Mouse (Mus musculus): Measurements from ENCODE around the gene Rita1. TPM values are rescaled to one million over a fixed set of nuclear protein-coding genes. Genes with fewer than 3 reads are reported as not detected.
A peak's percentile ranks its signal among the peaks of the same experiment; 100 is the strongest.

Gene Rita1
- total and polyA plus RNA-seq, 3 experiments: 8.4 to 42.4 (median 9.5) TPM

DNA sequence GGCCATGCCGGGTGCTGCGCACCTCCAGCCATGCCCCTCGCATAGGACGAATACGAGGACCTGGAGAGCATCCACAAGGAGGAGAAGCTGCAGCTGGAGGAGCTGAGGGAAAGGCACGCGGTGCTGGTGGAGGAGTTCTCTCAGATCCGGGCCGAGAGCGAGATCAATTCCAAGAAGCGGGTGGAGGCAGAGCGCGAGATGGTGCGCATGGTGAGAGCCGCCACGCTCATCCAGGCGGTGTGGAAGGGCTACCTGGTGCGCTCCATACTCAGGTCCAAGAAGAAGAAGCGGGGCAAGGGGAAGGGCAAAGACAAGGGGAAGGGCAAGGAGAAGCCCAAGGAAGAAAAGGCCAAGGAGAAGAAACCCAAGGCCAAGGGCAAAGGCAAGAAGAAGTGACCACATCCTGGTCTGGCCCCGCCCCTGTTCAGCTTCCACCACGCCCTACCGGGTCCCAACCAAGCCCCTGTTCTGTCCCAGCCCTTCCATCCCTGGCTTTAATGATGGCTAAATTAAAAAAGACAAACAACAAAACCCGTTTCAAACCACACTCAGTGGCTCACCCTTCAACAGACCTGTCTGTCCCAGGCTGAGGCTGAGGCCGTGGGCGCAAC is 5.7 kb downstream of the Rita1 start:
- ATAC-seq (ENCODE audit: extremely low read depth, insufficient number of reproducible peaks, low FRiP score, poor library complexity, severe bottlenecking) (no peak), DNase-seq (ENCODE audit: low spot score) (no peak)
- H3K4me1 ChIP-seq (ENCODE audit: insufficient read depth, low read depth, low read length): peaks cover 51% of the 10 kb centered on the region
- no peaks in the 10 kb centered on the region for H3K27me3 ChIP-seq (ENCODE audit: insufficient read depth, low read length)
- H3K9me3 ChIP-seq (replicated peaks): no peaks in the 10 kb centered on the region
- H3K4me3 ChIP-seq (ENCODE audit: low read depth, low read length): no peak overlapping the region; the same call in 1 of the 2 replicates
- TF ChIP-seq POLR2AphosphoS5 (IDR thresholded peaks at IDR 0.05; ENCODE audit: insufficient replicate concordance, low read depth, low read length): no peak
- no peak for TF ChIP-seq GATA2 (IDR thresholded peaks at IDR 0.05; ENCODE audit: borderline replicate concordance, low read depth, low read length)
- no peak for TF ChIP-seq TAL1 (conservative IDR thresholded peaks at IDR 0.05; ENCODE audit: low read depth, low read length)
- TF ChIP-seq CTCF (IDR thresholded peaks at IDR 0.05; ENCODE audit: low read depth, low read length): no peak
- TF ChIP-seq GATA1 (IDR thresholded peaks at IDR 0.05; ENCODE audit: borderline replicate concordance, low read length): no peak
- H3K36me3 ChIP-seq (replicated peaks): peaks cover 69% of the 10 kb centered on the region

DNA sequence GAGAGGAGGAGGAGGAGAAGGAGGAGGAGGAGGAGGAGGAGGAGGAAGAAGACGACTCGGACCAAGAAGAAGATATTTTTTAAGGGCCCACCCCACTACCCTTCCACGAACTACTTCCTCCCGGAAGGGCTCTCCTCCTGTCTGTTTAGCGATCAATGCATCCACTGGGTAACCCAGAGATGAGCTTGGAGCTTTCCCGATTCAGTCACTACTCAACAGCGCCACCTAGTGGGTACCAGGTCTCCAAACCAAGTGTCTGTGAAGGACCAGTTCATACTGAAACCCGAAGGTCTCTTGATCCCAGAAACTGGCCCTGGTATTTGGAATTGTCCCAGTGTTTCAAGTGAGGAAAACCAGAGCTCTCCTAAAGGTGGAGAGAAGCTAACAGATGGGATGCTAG is 6.7 kb downstream of the Rita1 start:
- H3K4me3 ChIP-seq (ENCODE audit: low read depth, low read length): no peak overlapping the region; the same call in 1 of the 2 replicates

GRCm38 (mm10) chr5:120605241-120605661 is 7.1 kb downstream of the Rita1 start:
- Histone ChIP-seq H3K4me3 (ENCODE audit: low read depth, low read length) (peak overlapping the region; percentile 43; the same call in 1 of the 2 replicates), H3K9me3 (replicated peaks) (no peaks in the 10 kb centered on the region), H3K27me3 (ENCODE audit: insufficient read depth, low read length) (no peaks in the 10 kb centered on the region), H3K4me1 (ENCODE audit: insufficient read depth, low read depth, low read length) (peaks cover 56% of the 10 kb centered on the region), H3K36me3 (replicated peaks) (peaks cover 63% of the 10 kb centered on the region)
- ATAC-seq (ENCODE audit: extremely low read depth, insufficient number of reproducible peaks, low FRiP score, poor library complexity, severe bottlenecking) (no peak), DNase-seq (ENCODE audit: low spot score) (no peak)
- TF ChIP-seq GATA1 (IDR thresholded peaks at IDR 0.05; ENCODE audit: borderline replicate concordance, low read length) (no peak), TAL1 (conservative IDR thresholded peaks at IDR 0.05; ENCODE audit: low read depth, low read length) (no peak), GATA2 (IDR thresholded peaks at IDR 0.05; ENCODE audit: borderline replicate concordance, low read depth, low read length) (no peak), CTCF (IDR thresholded peaks at IDR 0.05; ENCODE audit: low read depth, low read length) (no peak), POLR2AphosphoS5 (IDR thresholded peaks at IDR 0.05; ENCODE audit: insufficient replicate concordance, low read depth, low read length) (no peak)

More for the DNA sequence above, 6.7 kb downstream of the Rita1 start:
- Histone ChIP-seq H3K9me3 (replicated peaks) (no peaks in the 10 kb centered on the region), H3K4me1 (ENCODE audit: insufficient read depth, low read depth, low read length) (peaks cover 51% of the 10 kb centered on the region), H3K27me3 (ENCODE audit: insufficient read depth, low read length) (no peaks in the 10 kb centered on the region), H3K36me3 (replicated peaks) (peaks cover 64% of the 10 kb centered on the region)
- TF ChIP-seq CTCF (IDR thresholded peaks at IDR 0.05; ENCODE audit: low read depth, low read length) (peak; percentile 64), GATA1 (IDR thresholded peaks at IDR 0.05; ENCODE audit: borderline replicate concordance, low read length) (no peak)
- peak; percentile 79 for DNase-seq (ENCODE audit: low spot score)
- ATAC-seq (ENCODE audit: extremely low read depth, insufficient number of reproducible peaks, low FRiP score, poor library complexity, severe bottlenecking): peak; percentile 55

DNA sequence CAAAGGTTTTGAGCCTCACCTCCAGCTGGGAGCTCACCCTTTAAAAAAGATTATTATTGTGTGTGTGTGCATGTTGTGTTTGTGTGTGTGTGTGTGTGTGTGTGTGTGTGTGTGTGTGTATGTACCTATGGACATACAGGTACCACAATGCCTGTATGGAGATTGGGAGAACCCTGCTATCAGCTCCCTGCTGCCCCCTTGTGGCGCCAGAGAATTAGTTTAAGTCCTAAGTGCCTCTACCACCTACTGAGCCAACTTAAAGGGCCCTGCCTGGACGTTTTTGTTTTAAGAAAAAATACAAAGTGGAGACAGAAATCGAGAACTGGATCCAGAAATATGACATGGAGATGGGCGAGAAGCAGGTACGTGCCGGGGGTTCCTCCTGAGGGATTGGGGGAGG is 7.5 kb downstream of the Rita1 start:
- peak; percentile 34 for DNase-seq (ENCODE audit: low spot score)
- H3K36me3 ChIP-seq (replicated peaks): peaks cover 59% of the 10 kb centered on the region

GRCm38 (mm10) chr5:120603515-120603914 is 8.9 kb downstream of the Rita1 start:
- ATAC-seq (ENCODE audit: extremely low read depth, insufficient number of reproducible peaks, low FRiP score, poor library complexity, severe bottlenecking) (no peak), DNase-seq (ENCODE audit: low spot score) (no peak)
- Histone ChIP-seq H3K36me3 (replicated peaks) (peaks cover 46% of the 10 kb centered on the region), H3K4me1 (ENCODE audit: insufficient read depth, low read depth, low read length) (peaks cover 61% of the 10 kb centered on the region), H3K27me3 (ENCODE audit: insufficient read depth, low read length) (no peaks in the 10 kb centered on the region), H3K9me3 (replicated peaks) (no peaks in the 10 kb centered on the region), H3K4me3 (ENCODE audit: low read depth, low read length) (no peak overlapping the region)
- TF ChIP-seq CTCF (IDR thresholded peaks at IDR 0.05; ENCODE audit: low read depth, low read length) (no peak), GATA2 (IDR thresholded peaks at IDR 0.05; ENCODE audit: borderline replicate concordance, low read depth, low read length) (no peak), POLR2AphosphoS5 (IDR thresholded peaks at IDR 0.05; ENCODE audit: insufficient replicate concordance, low read depth, low read length) (no peak), GATA1 (IDR thresholded peaks at IDR 0.05; ENCODE audit: borderline replicate concordance, low read length) (no peak), TAL1 (conservative IDR thresholded peaks at IDR 0.05; ENCODE audit: low read depth, low read length) (no peak)

More for the DNA sequence above, 7.5 kb downstream of the Rita1 start:
- H3K4me3 ChIP-seq (ENCODE audit: low read depth, low read length): no peak overlapping the region; the same call in 1 of the 2 replicates
- H3K27me3 ChIP-seq (ENCODE audit: insufficient read depth, low read length): no peaks in the 10 kb centered on the region
- TF ChIP-seq GATA1 (IDR thresholded peaks at IDR 0.05; ENCODE audit: borderline replicate concordance, low read length) (no peak), POLR2AphosphoS5 (IDR thresholded peaks at IDR 0.05; ENCODE audit: insufficient replicate concordance, low read depth, low read length) (no peak), GATA2 (IDR thresholded peaks at IDR 0.05; ENCODE audit: borderline replicate concordance, low read depth, low read length) (no peak), TAL1 (conservative IDR thresholded peaks at IDR 0.05; ENCODE audit: low read depth, low read length) (no peak), CTCF (IDR thresholded peaks at IDR 0.05; ENCODE audit: low read depth, low read length) (peak; percentile 38)
- no peak for ATAC-seq (ENCODE audit: extremely low read depth, insufficient number of reproducible peaks, low FRiP score, poor library complexity, severe bottlenecking)
- peaks cover 56% of the 10 kb centered on the region for H3K4me1 ChIP-seq (ENCODE audit: insufficient read depth, low read depth, low read length)
- no peaks in the 10 kb centered on the region for H3K9me3 ChIP-seq (replicated peaks)

GRCm38 (mm10) chr5:120602210-120602609 is 10.2 kb downstream of the Rita1 start:
- H3K36me3 ChIP-seq (replicated peaks): peaks cover 33% of the 10 kb centered on the region
- no peak for DNase-seq (ENCODE audit: low spot score)
- no peak for ATAC-seq (ENCODE audit: extremely low read depth, insufficient number of reproducible peaks, low FRiP score, poor library complexity, severe bottlenecking)
- TF ChIP-seq CTCF (IDR thresholded peaks at IDR 0.05; ENCODE audit: low read depth, low read length) (no peak), GATA1 (IDR thresholded peaks at IDR 0.05; ENCODE audit: borderline replicate concordance, low read length) (no peak), GATA2 (IDR thresholded peaks at IDR 0.05; ENCODE audit: borderline replicate concordance, low read depth, low read length) (no peak), TAL1 (conservative IDR thresholded peaks at IDR 0.05; ENCODE audit: low read depth, low read length) (no peak), POLR2AphosphoS5 (IDR thresholded peaks at IDR 0.05; ENCODE audit: insufficient replicate concordance, low read depth, low read length) (no peak)
- no peak overlapping the region for H3K4me3 ChIP-seq (ENCODE audit: low read depth, low read length)
- H3K4me1 ChIP-seq (ENCODE audit: insufficient read depth, low read depth, low read length): peaks cover 69% of the 10 kb centered on the region
- H3K27me3 ChIP-seq (ENCODE audit: insufficient read depth, low read length): no peaks in the 10 kb centered on the region
- H3K9me3 ChIP-seq (replicated peaks): no peaks in the 10 kb centered on the region

Measured in G1E (cell line).